Mouse (Mus musculus) embryonic facial prominence, embryonic 10.5 days (tissue): ENCODE measurements at regions not wholly inside any gene's neighbourhood (a gene's known extent, or its start where the extent isn't known, plus 50 kb on each side); places are given as distances from the start of the nearest gene placed in this dataset.

Source experiments
- DNase-seq: peaks from one replicate; pipeline ENCODE4 v3.0.0-alpha.2; 2017; ENCODE audit warnings: low spot score
- H3K27ac ChIP-seq: fragments of 300-500 bp; sonication (generic); replicated peaks from 2 replicates; pipeline ENCODE4 v1.5.1; 2016; ENCODE audit warnings: mild to moderate bottlenecking
- H3K27me3 ChIP-seq: fragments of 300-500 bp; sonication (generic); replicated peaks from 2 replicates; pipeline ENCODE4 v1.6.1; 2016; ENCODE audit warnings: low read depth, mild to moderate bottlenecking; ENCODE audit not compliant: poor library complexity, severe bottlenecking
- H3K36me3 ChIP-seq: fragments of 300-500 bp; sonication (generic); replicated peaks from 2 replicates; pipeline ENCODE4 v1.6.1; 2016; ENCODE audit warnings: mild to moderate bottlenecking, moderate library complexity
- H3K4me1 ChIP-seq: fragments of 300-500 bp; sonication (generic); 2 replicates; pipeline ENCODE4 v1.6.1; 2016
- H3K4me3 ChIP-seq: fragments of 300-500 bp; sonication (generic); 2 replicates; pipeline ENCODE4 v1.5.1; 2016; ENCODE audit warnings: mild to moderate bottlenecking, moderate library complexity
- H3K9me3 ChIP-seq: fragments of 300-500 bp; sonication (generic); 2 replicates; pipeline ENCODE4 v1.6.1; 2016; ENCODE audit warnings: mild to moderate bottlenecking
- WGBS: fragments of 180-500 bp; shearing (Covaris S2); methylation state at CpG from one replicate; pipeline ENCODE4 v1.1.7; 2016; 5-methylcytosine and 5-hydroxymethylcytosine counted together

DNA sequence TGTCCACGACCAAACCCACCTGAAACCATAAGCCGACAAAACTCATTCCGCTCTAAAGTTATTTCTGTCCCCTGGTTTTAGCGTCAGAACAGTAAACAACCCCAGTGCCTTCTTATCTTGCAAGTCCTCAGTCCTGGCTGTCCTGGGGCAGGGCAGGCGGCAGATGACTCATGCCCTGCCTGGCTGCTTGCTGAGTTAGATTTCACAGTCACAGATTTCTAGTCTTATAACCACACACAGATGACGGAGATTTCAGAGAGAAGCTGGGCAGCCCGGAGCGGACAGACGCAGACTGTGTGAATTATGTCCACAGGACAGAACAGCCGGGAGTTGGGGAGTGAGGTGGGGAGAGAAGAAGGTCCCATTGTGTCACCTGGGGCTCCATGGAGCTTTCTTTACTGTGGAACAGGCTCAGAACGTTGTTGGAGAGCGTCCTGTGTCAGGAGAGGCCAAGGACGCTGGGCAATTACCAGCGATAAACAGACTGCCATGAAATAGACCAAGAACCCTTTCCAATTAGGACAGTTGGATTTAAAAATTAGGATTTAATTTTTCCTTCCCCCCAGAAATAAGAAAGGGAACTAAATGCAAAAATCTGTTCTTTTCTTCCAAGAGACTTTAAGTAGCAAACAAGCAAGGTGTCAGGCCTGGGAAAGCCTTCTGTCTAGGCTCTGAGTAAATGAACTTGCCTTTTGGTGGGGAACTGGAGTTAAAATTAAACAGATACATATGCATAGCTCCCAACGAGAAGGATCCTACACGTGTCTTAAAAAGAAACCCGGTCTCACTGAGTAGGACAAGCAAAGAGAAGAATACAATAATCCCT lies 87.8 kb upstream of the Npas2 start:
- H3K27me3 ChIP-seq, result no peaks in the 10 kb centered on the region
- WGBS, result 56% methylated on average over 17 of the region's 17 CpGs
- H3K27ac ChIP-seq, result peak overlapping the region; percentile 57

DNA sequence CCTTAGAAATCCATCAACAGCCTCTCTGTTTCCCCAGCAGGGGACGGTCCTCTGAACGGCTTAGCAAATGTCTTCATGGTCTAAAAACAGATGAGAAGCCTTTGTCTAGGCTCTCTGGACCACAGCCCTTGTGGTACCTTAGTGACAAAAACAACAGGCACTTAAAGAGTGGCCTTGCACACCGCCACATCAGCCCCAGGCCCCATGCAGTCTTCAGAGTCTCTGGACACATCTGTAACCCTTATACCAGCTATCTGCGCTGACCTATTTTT lies 87.2 kb upstream of the Npas2 start:
- Histone ChIP-seq H3K27ac (peak overlapping the region; percentile 57), H3K27me3 (no peaks in the 10 kb centered on the region), H3K9me3 (no peaks in the 10 kb centered on the region), H3K4me3 (no peak overlapping the region), H3K4me1 (peaks cover 31% of the 10 kb centered on the region), H3K36me3 (no peaks in the 10 kb centered on the region)
- WGBS, result 49% methylated on average over 4 of the region's 4 CpGs
- peak; percentile 13 for DNase-seq

More for the DNA sequence above, 87.8 kb upstream of the Npas2 start:
- Histone ChIP-seq H3K4me3 (no peak overlapping the region), H3K9me3 (no peaks in the 10 kb centered on the region), H3K36me3 (no peaks in the 10 kb centered on the region), H3K4me1 (peaks cover 31% of the 10 kb centered on the region)
- peak; percentile 43 for DNase-seq

DNA sequence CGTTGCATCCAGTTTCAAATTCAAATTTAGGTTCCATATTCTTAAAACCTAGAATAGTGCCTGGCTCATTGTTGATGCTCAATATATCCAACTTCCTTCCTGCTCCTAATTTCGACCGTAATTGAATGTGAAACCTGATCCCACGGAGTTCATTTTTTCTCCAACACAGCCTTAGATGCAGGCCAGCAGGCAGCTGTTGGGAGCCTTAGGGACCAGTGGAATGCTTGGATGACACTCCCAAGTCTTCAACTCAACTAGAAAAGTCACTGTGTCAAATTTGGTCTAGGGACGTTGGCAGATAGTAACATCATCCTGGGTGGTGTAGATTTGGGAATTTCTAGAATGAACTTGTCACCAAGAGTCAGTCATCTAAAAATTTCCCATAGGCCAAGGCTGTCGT lies 86.9 kb upstream of the Npas2 start:
- peak; percentile 21 for DNase-seq
- H3K9me3 ChIP-seq, result no peaks in the 10 kb centered on the region
- no peaks in the 10 kb centered on the region for H3K36me3 ChIP-seq
- peak overlapping the region; percentile 57 for H3K27ac ChIP-seq
- no peak overlapping the region for H3K4me3 ChIP-seq
- H3K27me3 ChIP-seq, result no peaks in the 10 kb centered on the region
- 52% methylated on average over 6 of the region's 6 CpGs for WGBS
- peaks cover 31% of the 10 kb centered on the region for H3K4me1 ChIP-seq

DNA sequence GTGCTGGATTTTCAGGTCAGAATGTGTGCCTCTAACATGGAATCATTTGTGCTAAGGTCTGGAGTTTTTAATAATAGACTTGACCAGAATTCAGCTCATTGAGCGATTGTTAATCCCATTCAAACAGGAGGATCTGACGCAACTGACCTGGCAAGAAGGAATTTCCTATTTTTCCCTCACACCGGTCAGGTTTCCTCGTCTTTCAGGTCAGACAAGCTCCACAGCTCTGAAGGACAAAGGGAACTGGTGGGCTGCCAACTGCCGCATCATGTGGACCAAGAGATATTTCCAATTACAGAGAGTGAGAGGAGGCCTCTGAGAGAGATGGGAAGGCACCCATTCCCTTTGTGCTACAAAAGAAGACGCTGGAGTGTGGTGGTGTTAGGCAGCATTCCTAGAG lies 77.2 kb upstream of the Npas2 start:
- H3K36me3 ChIP-seq, result no peaks in the 10 kb centered on the region
- H3K4me1 ChIP-seq, result no peaks in the 10 kb centered on the region
- no peak for DNase-seq
- no peak overlapping the region for H3K4me3 ChIP-seq
- no peaks in the 10 kb centered on the region for H3K9me3 ChIP-seq
- 83% methylated on average over 6 of the region's 6 CpGs for WGBS
- H3K27me3 ChIP-seq, result no peaks in the 10 kb centered on the region
- H3K27ac ChIP-seq, result no peak overlapping the region

DNA sequence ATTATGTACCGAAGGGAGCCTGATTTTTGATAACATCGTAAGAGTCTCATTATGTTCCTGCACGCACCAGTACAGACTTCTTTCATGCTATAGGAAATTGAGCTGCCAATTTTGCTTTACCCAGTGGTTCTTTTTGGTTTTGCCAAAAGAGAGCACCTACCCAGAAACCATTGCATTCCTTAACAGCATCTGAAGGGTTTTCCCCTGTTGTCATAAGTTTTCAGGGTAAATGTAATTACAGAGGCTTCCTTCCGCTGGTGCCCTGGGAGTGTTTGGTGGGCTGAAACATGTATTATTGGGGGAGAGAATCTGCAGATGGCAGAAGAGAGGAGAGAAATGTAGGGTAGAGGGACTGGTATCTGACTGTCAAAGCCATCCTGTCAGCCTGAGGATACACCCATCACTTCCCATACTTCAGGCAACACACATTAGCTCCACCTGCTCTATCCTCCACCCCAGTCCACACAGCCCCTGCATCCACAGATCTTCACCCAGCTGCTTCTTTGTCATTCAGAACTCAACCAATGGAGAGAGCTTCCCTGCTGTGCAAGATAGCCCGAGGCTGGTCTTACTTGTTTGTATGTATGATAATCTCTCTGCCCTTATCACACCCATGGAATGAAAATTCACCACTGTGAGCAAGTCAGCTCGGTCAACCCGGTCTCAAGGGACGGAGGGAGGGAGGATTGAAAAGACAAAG lies 71.1 kb upstream of the Npas2 start:
- Histone ChIP-seq H3K9me3 (no peaks in the 10 kb centered on the region; the same call in 1 of the 2 replicates), H3K27ac (no peak overlapping the region), H3K4me3 (no peak overlapping the region), H3K27me3 (no peaks in the 10 kb centered on the region), H3K4me1 (0 out of 2 replicates have a peak, but pooled peaks cover 3% of the 10 kb centered on the region), H3K36me3 (no peaks in the 10 kb centered on the region)
- 61% methylated on average over 8 of the region's 8 CpGs for WGBS
- no peak for DNase-seq

DNA sequence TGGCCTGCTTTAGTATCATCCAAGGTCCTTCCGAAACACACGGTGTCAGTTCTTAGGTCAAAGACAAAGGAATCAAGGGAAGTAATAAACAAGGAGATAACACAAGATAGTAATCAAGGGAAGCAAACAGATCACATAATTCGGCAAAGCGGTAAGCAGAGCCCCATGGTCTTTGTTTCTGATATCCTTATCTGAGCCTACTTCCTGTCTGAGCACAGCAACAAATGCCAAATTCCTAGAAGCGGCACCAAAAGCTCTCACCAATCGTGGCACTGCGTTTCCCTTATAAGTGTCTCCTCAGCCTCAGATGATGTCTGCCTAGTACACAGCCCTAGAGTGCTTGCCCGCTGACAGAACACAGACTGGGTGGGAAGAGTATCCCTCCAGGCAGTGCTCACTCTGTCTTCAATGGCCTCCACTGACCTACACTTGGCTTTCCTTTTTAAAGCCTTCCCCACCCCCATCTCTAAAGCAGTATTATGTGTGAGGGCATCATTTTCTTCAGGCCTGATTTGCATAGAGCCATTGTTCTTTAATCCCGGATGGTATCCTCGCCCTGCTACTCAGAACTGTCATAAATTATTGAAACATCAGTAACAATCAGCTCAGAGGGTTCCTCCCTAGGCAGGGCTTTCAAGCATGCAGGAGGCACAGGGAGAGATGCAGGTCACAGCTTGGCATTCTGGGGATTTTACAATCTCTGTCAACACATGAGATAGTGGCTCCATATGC lies 70.3 kb upstream of the Npas2 start:
- no peak for DNase-seq
- no peaks in the 10 kb centered on the region; the same call in 1 of the 2 replicates for H3K9me3 ChIP-seq
- WGBS, result 74% methylated on average over 10 of the region's 10 CpGs

DNA sequence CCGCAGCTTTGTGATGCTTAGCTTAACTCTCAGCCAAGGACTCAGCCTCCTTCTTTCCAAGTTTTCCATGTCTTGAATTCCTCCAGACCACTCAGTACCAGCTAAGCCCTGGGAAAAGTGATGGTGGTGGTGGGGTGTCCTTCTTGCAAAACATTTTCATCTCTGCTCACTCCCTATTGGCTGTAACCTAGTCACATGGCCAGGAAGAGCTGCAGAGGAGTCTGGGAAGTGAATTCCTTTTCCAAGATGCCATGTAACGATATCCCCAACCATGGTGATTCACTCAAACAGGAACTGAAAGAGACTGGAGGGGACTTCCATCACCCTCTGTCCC lies 69.8 kb upstream of the Npas2 start:
- no peaks in the 10 kb centered on the region for H3K36me3 ChIP-seq
- 87% methylated on average over 2 of the region's 2 CpGs for WGBS
- DNase-seq, result no peak
- H3K4me1 ChIP-seq, result 0 out of 2 replicates have a peak, but pooled peaks cover 3% of the 10 kb centered on the region
- H3K27ac ChIP-seq, result no peak overlapping the region
- no peak overlapping the region for H3K4me3 ChIP-seq
- no peaks in the 10 kb centered on the region for H3K27me3 ChIP-seq
- H3K9me3 ChIP-seq, result no peaks in the 10 kb centered on the region; the same call in 1 of the 2 replicates

More for the DNA sequence above, 70.3 kb upstream of the Npas2 start:
- Histone ChIP-seq H3K4me3 (no peak overlapping the region), H3K27ac (no peak overlapping the region), H3K27me3 (no peaks in the 10 kb centered on the region), H3K4me1 (0 out of 2 replicates have a peak, but pooled peaks cover 3% of the 10 kb centered on the region), H3K36me3 (no peaks in the 10 kb centered on the region)

DNA sequence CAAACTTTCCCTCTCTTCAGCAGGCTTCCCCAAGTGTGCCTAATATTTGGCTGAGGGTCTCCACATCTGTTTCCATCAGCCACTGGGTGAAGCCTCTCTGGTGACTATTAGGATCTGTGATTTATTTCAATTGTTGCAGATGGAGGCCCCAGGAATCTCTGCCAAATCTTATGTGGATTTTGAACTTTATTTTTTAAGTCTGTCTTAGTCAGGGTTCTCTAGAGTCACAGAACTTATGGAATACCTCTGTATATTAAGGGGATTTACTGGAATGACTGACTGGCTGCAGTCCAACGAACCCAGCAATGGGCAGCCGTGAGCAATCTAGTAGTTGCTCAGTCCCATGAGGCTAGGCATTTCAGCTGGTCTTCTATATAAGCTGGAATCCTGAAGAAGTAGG lies 59.0 kb upstream of the Npas2 start:
- Histone ChIP-seq H3K9me3 (no peaks in the 10 kb centered on the region), H3K27me3 (no peaks in the 10 kb centered on the region), H3K4me3 (no peak overlapping the region), H3K36me3 (no peaks in the 10 kb centered on the region), H3K27ac (no peak overlapping the region), H3K4me1 (no peaks in the 10 kb centered on the region)
- 88% methylated on average over 2 of the region's 2 CpGs for WGBS
- no peak for DNase-seq

DNA sequence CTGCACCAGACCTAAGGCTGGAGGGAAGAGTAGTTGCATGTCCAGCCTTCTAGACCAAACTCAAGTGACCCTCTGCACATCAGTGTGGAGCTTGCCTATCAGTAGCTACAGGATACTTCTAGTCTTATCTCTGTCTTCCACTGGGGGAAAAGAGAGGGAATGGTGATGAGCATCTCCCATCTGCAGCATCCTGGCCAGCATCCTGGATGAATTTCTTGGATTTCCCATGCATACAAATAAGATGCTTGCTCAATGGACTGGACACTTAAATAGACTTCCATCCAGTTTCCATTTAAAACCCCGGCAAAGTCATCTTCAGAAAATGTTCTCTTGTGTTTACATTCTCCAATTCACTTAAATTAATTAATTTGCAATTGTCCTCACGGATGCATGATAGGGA lies 50.5 kb upstream of the Npas2 start:
- Histone ChIP-seq H3K9me3 (no peaks in the 10 kb centered on the region), H3K27me3 (no peaks in the 10 kb centered on the region), H3K36me3 (no peaks in the 10 kb centered on the region), H3K4me3 (no peak overlapping the region), H3K4me1 (no peaks in the 10 kb centered on the region), H3K27ac (no peak overlapping the region)
- DNase-seq, result no peak
- WGBS, result 92% methylated on average over 2 of the region's 2 CpGs

DNA sequence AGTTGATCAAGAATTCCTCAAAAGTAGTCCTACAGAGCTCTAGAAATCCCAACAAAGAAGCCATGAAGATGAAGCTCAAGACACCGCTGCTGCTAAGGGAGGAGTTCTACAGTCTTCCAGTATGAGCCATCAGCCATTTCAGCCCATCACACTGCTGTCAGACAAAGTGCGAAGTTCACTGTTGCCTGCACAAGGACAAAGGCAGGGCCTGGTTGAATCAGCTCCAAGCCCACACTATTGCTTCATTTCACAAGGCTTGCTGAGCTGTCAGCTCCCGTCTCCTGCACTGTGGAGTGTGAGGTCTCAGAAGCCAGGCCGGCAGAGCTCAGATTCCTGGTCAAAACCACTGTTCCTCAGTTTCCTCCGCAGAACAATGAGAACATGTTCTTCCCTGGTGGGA lies 49.9 kb upstream of the Npas2 start:
- no peaks in the 10 kb centered on the region for H3K9me3 ChIP-seq
- WGBS, result 90% methylated on average over 5 of the region's 5 CpGs
- H3K36me3 ChIP-seq, result no peaks in the 10 kb centered on the region
- H3K4me1 ChIP-seq, result no peaks in the 10 kb centered on the region
- H3K27me3 ChIP-seq, result no peaks in the 10 kb centered on the region
- no peak overlapping the region for H3K4me3 ChIP-seq
- no peak for DNase-seq
- no peak overlapping the region for H3K27ac ChIP-seq
